Mouse (Mus musculus) yolk sac, embryonic 10.5 days (tissue): ENCODE measurements around the gene Gba.
A peak's percentile ranks its signal among the peaks of the same experiment; 100 is the strongest.
"Not testable (repeated sequence)": the region's sequence is repeated elsewhere in the genome, so short reads cannot be mapped to it uniquely, and the experiment has no call there.

Source experiments
- DNase-seq: peaks from one replicate; pipeline ENCODE4 v3.0.0-alpha.2; 2017; ENCODE audit warnings: low spot score

Gene Gba

GRCm38 (mm10) chr3:89202253-89203141 is at the start of gene Gba:
Gba (plus strand) TSS chr3:89202928.
- DNase-seq: peak; percentile 86

- no peak for DNase-seq
These were observed 45.8 kb upstream of the Gba start for GRCm38 (mm10) chr3:89156951-89157350.

GRCm38 (mm10) chr3:89158651-89159050 is 44.1 kb upstream of the Gba start:
- DNase-seq: no peak

GRCm38 (mm10) chr3:89159211-89159610 is 43.5 kb upstream of the Gba start:
- peak; percentile 71 for DNase-seq

- peak; percentile 66 for DNase-seq
These were observed 42.9 kb upstream of the Gba start, which contains the start of gene Hcn3 for GRCm38 (mm10) chr3:89159616-89160344. Hcn3 (minus strand) TSS chr3:89160196.

GRCm38 (mm10) chr3:89161207-89161606 is 41.5 kb upstream of the Gba start:
- DNase-seq: not testable (repeated sequence)

GRCm38 (mm10) chr3:89161786-89162185 is 40.9 kb upstream of the Gba start:
- DNase-seq: no peak

- DNase-seq: no peak
These were observed 39.6 kb upstream of the Gba start for GRCm38 (mm10) chr3:89163123-89163522.

- no peak for DNase-seq
These were observed 39.0 kb upstream of the Gba start for GRCm38 (mm10) chr3:89163643-89164245.

GRCm38 (mm10) chr3:89164506-89165267 is 38.0 kb upstream of the Gba start, which contains the start of gene Clk2:
Clk2 (plus strand) TSS chr3:89164795.
- DNase-seq: peak; percentile 94

GRCm38 (mm10) chr3:89165268-89165870 is 37.4 kb upstream of the Gba start:
- DNase-seq: no peak

- no peak for DNase-seq
These were observed 35.8 kb upstream of the Gba start for GRCm38 (mm10) chr3:89166945-89167344.

- no peak for DNase-seq
These were observed 27.9 kb upstream of the Gba start for GRCm38 (mm10) chr3:89174844-89175243.

GRCm38 (mm10) chr3:89175544-89175943 is 27.2 kb upstream of the Gba start:
- DNase-seq: no peak

- no peak for DNase-seq
These were observed 26.3 kb upstream of the Gba start for GRCm38 (mm10) chr3:89176421-89176820.

- peak; percentile 97 for DNase-seq
These were observed 25.3 kb upstream of the Gba start, which contains the start of gene Scamp3 for GRCm38 (mm10) chr3:89177242-89178106. Scamp3 (plus strand) TSS chr3:89177473.

- no peak for DNase-seq
These were observed 24.7 kb upstream of the Gba start for GRCm38 (mm10) chr3:89178107-89178385.

- DNase-seq: no peak
These were observed 23.7 kb upstream of the Gba start for GRCm38 (mm10) chr3:89179056-89179455.

- DNase-seq: no peak
These were observed 20.8 kb upstream of the Gba start for GRCm38 (mm10) chr3:89181749-89182500.
